In genomic region chr13:29476421-29476820, GRCm38 (mm10) we compare ENCODE assay signal across 18 mouse cellular contexts.
"Had no signal": no experiment of that assay in that cellular context is flagged by ENCODE, and none has a peak within 500 bp of the region (broad histone marks: within the 10 kb centered on the region; RNA-seq: fewer than 3 reads in every experiment).

No protein-coding gene starts in this region.

- H3K9ac ChIP-seq: liver, embryonic 13.5 days; midbrain, embryonic 12.5 days; midbrain, embryonic 15.5 days; neural tube, embryonic 13.5 days; stomach, embryonic 15.5 days had no signal

- H3K4me3 ChIP-seq: left cerebral cortex, adult 2 months; liver, embryonic 13.5 days; midbrain, embryonic 12.5 days; midbrain, embryonic 15.5 days; myocyte; neural tube, embryonic 13.5 days; stomach, embryonic 15.5 days had no signal

- H3K9me3 ChIP-seq: liver, embryonic 13.5 days; midbrain, embryonic 12.5 days; midbrain, embryonic 15.5 days; neural tube, embryonic 13.5 days; stomach, embryonic 15.5 days had no signal

- ATAC-seq: midbrain, embryonic 15.5 days had no signal

- DNase-seq: kidney, adult 9 months; kidney, postnatal 10 days; kidney, postnatal 36 days; layer of hippocampus, postnatal 36 days; liver, embryonic 13.5 days; lung, adult 2 months; lung, postnatal 14 days; lung, postnatal 4 days; retina, postnatal 1 day; right cerebral cortex, postnatal 25 days; spleen, adult 18-20 months; thymus, postnatal 25 days had no signal

- H3K27ac ChIP-seq: left cerebral cortex, adult 2 months; liver, embryonic 13.5 days; midbrain, embryonic 12.5 days; midbrain, embryonic 15.5 days; neural tube, embryonic 13.5 days; stomach, embryonic 15.5 days had no signal

- H3K27me3 ChIP-seq: liver, embryonic 13.5 days; midbrain, embryonic 12.5 days; midbrain, embryonic 15.5 days; neural tube, embryonic 13.5 days; stomach, embryonic 15.5 days had no signal

- H3K4me2 ChIP-seq: liver, embryonic 13.5 days; midbrain, embryonic 12.5 days; midbrain, embryonic 15.5 days; neural tube, embryonic 13.5 days; stomach, embryonic 15.5 days had no signal

- H3K4me1 ChIP-seq: liver, embryonic 13.5 days; midbrain, embryonic 12.5 days; midbrain, embryonic 15.5 days; neural tube, embryonic 13.5 days; stomach, embryonic 15.5 days had no signal

- H3K36me3 ChIP-seq: liver, embryonic 13.5 days; midbrain, embryonic 12.5 days; midbrain, embryonic 15.5 days; neural tube, embryonic 13.5 days; stomach, embryonic 15.5 days had no signal
